Mouse (Mus musculus): Measurements from ENCODE around the gene Fam47e.

DNA sequence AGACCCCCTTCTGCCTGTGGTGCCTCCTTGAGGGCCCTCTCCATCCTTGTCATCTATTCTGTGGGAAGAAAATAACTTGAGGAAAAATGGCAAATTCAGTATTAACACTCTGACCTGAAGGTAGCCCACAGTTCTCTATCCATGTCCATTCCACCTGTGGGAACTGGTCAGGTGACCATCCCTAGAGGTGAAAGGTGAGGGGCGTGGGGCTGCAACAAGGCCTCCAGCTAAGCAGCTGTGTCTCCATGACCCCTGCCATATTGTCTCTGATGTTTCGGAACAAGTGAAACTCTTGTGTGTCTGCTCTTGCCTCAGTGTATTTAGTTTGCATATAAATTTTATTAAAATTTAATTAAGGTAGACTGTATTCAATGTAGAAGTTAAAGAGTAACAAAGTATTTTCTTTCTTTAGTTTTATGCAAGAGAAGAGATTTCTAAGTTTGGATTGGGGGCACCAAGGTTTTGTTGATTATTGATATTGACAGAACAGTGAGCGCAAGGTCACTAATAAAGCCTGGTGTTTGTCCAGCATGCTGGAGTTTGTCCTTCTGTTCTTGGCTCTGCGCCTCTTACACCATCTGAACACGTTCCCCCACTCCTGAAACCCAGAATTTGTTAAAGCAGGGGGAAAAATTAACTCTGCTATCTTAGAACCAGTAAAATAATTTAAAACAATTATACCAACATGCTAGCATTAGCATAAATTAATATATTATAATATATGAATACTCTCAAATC lies 52.8 kb downstream of the Fam47e start:
- TF ChIP-seq CTCF (IDR thresholded peaks at IDR 0.05) = no peak
- TF ChIP-seq POLR2A (IDR thresholded peaks at IDR 0.05; ENCODE audit: insufficient read depth, low read depth, low read length) = no peak
- no peak for TF ChIP-seq EP300 (IDR thresholded peaks at IDR 0.05; ENCODE audit: insufficient read depth, low read depth, low read length)

Measured in heart, adult 2 months (tissue).